Mouse (Mus musculus) intestine, embryonic 16.5 days (tissue): ENCODE measurements around the gene Itpr1. TPM values are rescaled to one million over a fixed set of nuclear protein-coding genes. Genes with fewer than 3 reads are reported as not detected.

Experiments
- microRNA-seq: library from miRNA; unstranded; fragments of <30 nt; microRNA quantifications from one replicate; pipeline ENCODE4, GENCODE M21; 2016
- polyA plus RNA-seq: library from polyadenylated mRNA; unstranded; fragments of >200 nt; fragmentation: Nextera tagmentation; extraction: Ambion mirVana; gene quantifications from 2 replicates; pipeline ENCODE4 v1.2.1, GENCODE M21; 2015

Itpr1 gene
- polyA plus RNA-seq, 1 experiment from 2014 or later = 5.9 TPM

Small RNAs within 50 kb of the gene (microRNA-seq; reads per million reads assigned to microRNA genes)
- gene Mir7661 = not detected

Other genes starting within 250 kb of the Itpr1 start
- 6.4 and 6.5 TPM in 2 replicates for gene Setmar, start 148.1 kb upstream of the Itpr1 start, polyA plus RNA-seq
- gene Sumf1, start 27.5 kb upstream of the Itpr1 start, polyA plus RNA-seq = 21.3 and 22.1 TPM in 2 replicates